Mouse (Mus musculus) cortical plate, adult 2 months (tissue): ENCODE measurements around the gene Guf1.

Experiments
- CTCF ChIP-seq: fragments of 200-500 bp; IDR thresholded peaks from 2 replicates; pipeline ENCODE4 v1.5.1; 2011; ENCODE audit warnings: mild to moderate bottlenecking, control low read depth, low read length; ENCODE audit not compliant: insufficient read depth; ENCODE audit errors: extremely low read depth
- POLR2A ChIP-seq: fragments of 200-500 bp; IDR thresholded peaks from 2 replicates; pipeline ENCODE4 v1.6.1; 2011; ENCODE audit warnings: mild to moderate bottlenecking, low read length, control low read depth; ENCODE audit not compliant: insufficient read depth; ENCODE audit errors: extremely low read depth

DNA sequence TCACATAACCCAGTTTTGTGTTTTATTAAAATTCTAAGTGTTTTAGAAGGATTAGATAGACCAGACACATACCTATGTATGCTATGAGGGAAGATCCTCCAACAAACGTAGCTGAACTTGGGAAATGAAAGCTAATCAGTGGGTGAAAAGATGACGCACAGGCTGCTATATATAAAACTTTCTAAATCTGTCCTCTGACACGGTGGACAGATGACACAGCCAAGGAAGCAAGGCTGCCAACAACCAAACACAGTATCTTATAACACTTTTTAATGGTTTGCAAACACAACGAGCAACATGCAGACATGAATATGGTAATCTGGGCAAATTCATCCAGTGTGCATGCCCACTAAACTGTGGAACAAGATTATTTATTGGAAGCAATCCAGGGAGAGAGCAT is 14.2 kb upstream of the Guf1 start, which contains the start of gene Yipf7:
- no peak for TF ChIP-seq POLR2A
- TF ChIP-seq CTCF = no peak
